Mouse (Mus musculus) megakaryocyte-erythroid progenitor cell, adult 5-6 weeks (primary cell): ENCODE measurements around the gene Nt5e. TPM values are rescaled to one million over a fixed set of nuclear protein-coding genes. Genes with fewer than 3 reads are reported as not detected.

Experiments used
- ATAC-seq: replicated peaks from 2 replicates; pipeline ENCODE4 v1.8.0; 2016; ENCODE audit warnings: mild to moderate bottlenecking, inconsistent platforms; ENCODE audit not compliant: severe bottlenecking, poor library complexity, low FRiP score, low TSS enrichment
- total RNA-seq, 2 experiments: library from RNA; stranded (forward) in 1 of 2; stranded (reverse) in 1 of 2; fragments of 200-1000, 215-1000 nt in 1 of 2; fragments of >200 nt in 1 of 2; fragmentation: Nextera tagmentation in 1 of 2; gene quantifications; 2 replicates each; pipeline ENCODE4 v1.2.3; 2014 to 2017

Nt5e gene
- total RNA-seq, 2 experiments from 2014 or later, result 0.47 to 0.83 TPM

GRCm38 (mm10) chr9:88373001-88373400 lies 46.0 kb downstream of the Nt5e start:
- ATAC-seq, result no peak

GRCm38 (mm10) chr9:88377483-88377882 lies 50.5 kb downstream of the Nt5e start:
- ATAC-seq, result no peak

- ATAC-seq, result peak; percentile 32; the same call in 1 of the 2 replicates
These were observed 52.1 kb downstream of the Nt5e start for GRCm38 (mm10) chr9:88379057-88379456.

- peak; percentile 91 for ATAC-seq
These were observed 53.1 kb downstream of the Nt5e start for GRCm38 (mm10) chr9:88380076-88380475.

- ATAC-seq, result peak; percentile 51
These were observed 53.5 kb downstream of the Nt5e start for GRCm38 (mm10) chr9:88380542-88380941.

GRCm38 (mm10) chr9:88388826-88389225 lies 61.8 kb downstream of the Nt5e start:
- 0 out of 2 replicates have a peak, but pooled peaks have one; percentile 26 for ATAC-seq

GRCm38 (mm10) chr9:88394852-88395251 lies 67.9 kb downstream of the Nt5e start:
- ATAC-seq, result no peak

GRCm38 (mm10) chr9:88398461-88398860 lies 71.5 kb downstream of the Nt5e start:
- ATAC-seq, result 0 out of 2 replicates have a peak, but pooled peaks have one; percentile 34

GRCm38 (mm10) chr9:88404088-88404487 lies 77.1 kb downstream of the Nt5e start:
- ATAC-seq, result peak; percentile 100

GRCm38 (mm10) chr9:88404515-88404914 lies 77.5 kb downstream of the Nt5e start:
- ATAC-seq, result 0 out of 2 replicates have a peak, but pooled peaks have one; percentile 63

- no peak for ATAC-seq
These were observed 83.0 kb downstream of the Nt5e start for GRCm38 (mm10) chr9:88409978-88410377.

- ATAC-seq, result no peak
These were observed 89.8 kb downstream of the Nt5e start for GRCm38 (mm10) chr9:88416752-88417151.

Other genes starting within 250 kb of the Nt5e start
- 25.1 and 30.0 TPM in 2 replicates for gene Snx14, start 111.8 kb downstream of the Nt5e start, total RNA-seq (2014; fragmentation: Nextera tagmentation)
- gene Snx14, start 111.8 kb downstream of the Nt5e start, total RNA-seq (2017), result 17.9 and 30.3 TPM in 2 replicates
- not detected in 2 replicates for gene Gm20537, start 129.4 kb downstream of the Nt5e start, total RNA-seq (2014; fragmentation: Nextera tagmentation)
- not detected in 2 replicates for gene Gm20537, start 129.4 kb downstream of the Nt5e start, total RNA-seq (2017)
- gene Syncrip, start 155.4 kb downstream of the Nt5e start, total RNA-seq (2014; fragmentation: Nextera tagmentation), result 201 and 242 TPM in 2 replicates
- 352 and 418 TPM in 2 replicates for gene Syncrip, start 155.4 kb downstream of the Nt5e start, total RNA-seq (2017)
- 8.7 and 11.2 TPM in 2 replicates for gene Zfp949, start 220.8 kb downstream of the Nt5e start, total RNA-seq (2014; fragmentation: Nextera tagmentation)
- gene Zfp949, start 220.8 kb downstream of the Nt5e start, total RNA-seq (2017), result 9.9 and 11.4 TPM in 2 replicates